Mouse (Mus musculus) intestine, embryonic 14.5 days (tissue): ENCODE measurements at regions not wholly inside any gene's neighbourhood (a gene's known extent, or its start where the extent isn't known, plus 50 kb on each side); places are given as distances from the start of the nearest gene placed in this dataset.

Source experiments
- ATAC-seq: fragments of 200-750 bp; cut with Nextera tagmentation; replicated peaks from 2 replicates; pipeline ENCODE4 v1.8.0; 2017; ENCODE audit warnings: low read depth, moderate number of reproducible peaks, moderate TSS enrichment, moderate library complexity; ENCODE audit not compliant: low FRiP score, low TSS enrichment
- DNase-seq: peaks from one replicate; pipeline ENCODE4 v3.0.0-alpha.2; 2018; ENCODE audit warnings: low spot score
- H3K27ac ChIP-seq: fragments of 300-500 bp; sonication (generic); 2 replicates; pipeline ENCODE4 v1.5.1; 2014; ENCODE audit warnings: low read depth, mild to moderate bottlenecking, control low read depth
- H3K27me3 ChIP-seq: fragments of 300-500 bp; sonication (generic); replicated peaks from 2 replicates; pipeline ENCODE4 v1.6.1; 2014; ENCODE audit warnings: low read length, control low read depth; ENCODE audit not compliant: control insufficient read depth, insufficient read depth
- H3K36me3 ChIP-seq: fragments of 300-500 bp; sonication (generic); 2 replicates; pipeline ENCODE4 v1.6.1; 2014; ENCODE audit warnings: low read length, control low read depth; ENCODE audit not compliant: control insufficient read depth, insufficient read depth
- H3K4me1 ChIP-seq: fragments of 300-500 bp; sonication (generic); replicated peaks from 2 replicates; pipeline ENCODE4 v1.6.1; 2014; ENCODE audit warnings: low read length, control low read depth, mixed read lengths; ENCODE audit not compliant: control insufficient read depth, insufficient read depth
- H3K4me2 ChIP-seq: fragments of 300-500 bp; sonication (generic); 2 replicates; pipeline ENCODE4 v1.6.1; 2014; ENCODE audit warnings: low read length
- H3K4me3 ChIP-seq: fragments of 300-500 bp; sonication (generic); 2 replicates; pipeline ENCODE4 v1.5.1; 2014; ENCODE audit warnings: low read depth, low read length, control low read depth, mixed read lengths
- H3K9ac ChIP-seq: fragments of 300-500 bp; sonication (generic); 2 replicates; pipeline ENCODE4 v1.6.1; 2014; ENCODE audit warnings: mild to moderate bottlenecking, low read length
- H3K9me3 ChIP-seq: fragments of 300-500 bp; sonication (generic); 2 replicates; pipeline ENCODE4 v1.6.1; 2016; ENCODE audit warnings: low read length, control low read depth; ENCODE audit not compliant: control insufficient read depth
- WGBS: fragments of 180-500 bp; shearing (Covaris S2); extraction: QIAGEN DNeasy Blood & Tissue Kit; methylation state at CpG from one replicate; pipeline ENCODE4 v1.1.7; 2014; 5-methylcytosine and 5-hydroxymethylcytosine counted together

DNA sequence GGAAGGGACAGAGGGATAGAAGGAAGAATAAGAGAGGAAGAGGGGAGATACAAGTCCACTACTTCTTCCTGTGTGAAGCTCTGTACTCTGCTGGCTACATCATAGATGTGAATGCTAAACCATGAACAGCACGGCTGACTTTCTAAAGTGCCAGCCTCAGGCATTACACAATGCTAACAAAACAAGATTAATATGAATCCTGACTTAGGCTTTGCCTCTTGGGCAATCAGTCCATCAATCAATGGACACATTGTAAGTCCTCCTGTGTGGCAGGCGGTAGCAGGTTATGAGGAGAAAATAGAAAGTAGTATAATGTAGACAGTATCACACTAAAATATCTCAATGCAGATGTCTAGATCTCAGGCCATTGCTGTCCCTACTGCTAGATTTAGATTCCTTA, 203.6 kb upstream of the Nrip1 start:
- Histone ChIP-seq H3K4me1 (no peaks in the 10 kb centered on the region), H3K27ac (no peak overlapping the region), H3K4me2 (no peak overlapping the region), H3K36me3 (no peaks in the 10 kb centered on the region), H3K9me3 (no peaks in the 10 kb centered on the region), H3K9ac (no peak overlapping the region), H3K4me3 (no peak overlapping the region), H3K27me3 (no peaks in the 10 kb centered on the region)
- DNase-seq = no peak
- WGBS = 81% methylated on average over 2 of the region's 2 CpGs
- ATAC-seq = no peak

DNA sequence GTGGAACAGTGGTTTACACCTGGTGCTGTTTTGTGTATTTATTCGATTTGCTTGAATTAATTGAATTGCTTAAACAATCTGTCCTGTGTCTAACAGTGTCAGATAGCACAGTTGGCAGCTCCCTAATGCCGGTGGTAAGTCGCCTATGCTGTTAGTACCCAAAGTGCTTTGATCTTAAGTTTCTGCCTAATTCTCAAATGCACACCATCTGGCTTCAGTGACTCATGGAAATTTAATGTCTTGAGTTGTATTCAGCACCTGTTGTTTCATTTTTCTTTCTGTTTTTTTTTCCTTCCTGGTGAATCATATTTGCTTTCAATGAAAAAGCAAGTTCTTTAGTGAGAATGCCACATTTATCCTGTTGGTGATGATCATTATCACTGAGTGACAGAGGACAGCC, 201.7 kb upstream of the Nrip1 start:
- 74% methylated on average over 3 of the region's 3 CpGs for WGBS
- DNase-seq (no peak), ATAC-seq (no peak)
- no peaks in the 10 kb centered on the region for H3K9me3 ChIP-seq
- H3K4me3 ChIP-seq = no peak overlapping the region
- H3K36me3 ChIP-seq = no peaks in the 10 kb centered on the region
- H3K27me3 ChIP-seq = no peaks in the 10 kb centered on the region
- no peaks in the 10 kb centered on the region for H3K4me1 ChIP-seq
- H3K4me2 ChIP-seq = no peak overlapping the region
- H3K27ac ChIP-seq = no peak overlapping the region
- no peak overlapping the region for H3K9ac ChIP-seq

DNA sequence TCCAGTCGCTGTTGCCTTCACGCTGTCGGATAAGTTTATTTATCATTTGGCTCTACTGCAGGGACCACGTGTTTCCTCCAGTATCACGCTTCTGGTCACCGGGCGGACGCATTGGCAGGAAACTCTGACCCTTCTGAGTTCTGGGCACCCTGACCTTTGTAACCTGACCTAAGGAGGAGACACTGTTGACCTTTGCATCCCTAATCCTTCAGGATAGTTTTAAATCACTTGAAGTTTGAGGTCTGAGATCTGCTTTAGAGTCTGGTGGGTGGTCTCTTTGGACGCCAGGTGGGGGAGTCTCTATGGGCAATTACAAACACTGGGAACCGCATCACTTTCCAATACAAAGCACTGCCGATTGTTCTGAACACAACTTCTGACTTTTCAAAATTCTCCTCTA, 192.6 kb upstream of the Nrip1 start:
- DNase-seq (no peak), ATAC-seq (no peak)
- Histone ChIP-seq H3K9me3 (no peaks in the 10 kb centered on the region), H3K9ac (no peak overlapping the region), H3K4me1 (no peaks in the 10 kb centered on the region), H3K36me3 (no peaks in the 10 kb centered on the region), H3K27me3 (no peaks in the 10 kb centered on the region), H3K27ac (no peak overlapping the region), H3K4me2 (no peak overlapping the region), H3K4me3 (no peak overlapping the region)
- 24% methylated on average over 11 of the region's 11 CpGs for WGBS

DNA sequence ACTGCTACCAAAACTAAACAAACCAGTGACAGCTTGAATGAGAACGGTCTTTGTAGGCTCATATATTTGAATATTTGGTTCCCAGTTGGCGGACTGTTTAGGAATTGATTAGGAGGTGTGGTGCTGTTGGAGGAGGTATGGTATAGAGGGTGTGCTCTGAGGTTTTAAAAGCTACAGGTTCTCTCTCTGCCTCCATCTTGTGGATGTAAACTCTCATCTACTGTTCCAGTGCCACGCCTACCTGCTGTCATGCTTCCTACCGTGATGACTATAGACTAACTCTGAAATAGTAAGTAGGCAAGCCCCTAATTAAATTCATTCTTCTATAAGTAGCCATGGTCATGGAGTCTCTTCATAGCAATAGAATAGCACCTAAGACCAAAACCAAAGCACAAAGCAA, 181.2 kb upstream of the Nrip1 start:
- 79% methylated on average over 4 of the region's 4 CpGs for WGBS
- ATAC-seq = no peak
- H3K4me2 ChIP-seq = no peak overlapping the region

DNA sequence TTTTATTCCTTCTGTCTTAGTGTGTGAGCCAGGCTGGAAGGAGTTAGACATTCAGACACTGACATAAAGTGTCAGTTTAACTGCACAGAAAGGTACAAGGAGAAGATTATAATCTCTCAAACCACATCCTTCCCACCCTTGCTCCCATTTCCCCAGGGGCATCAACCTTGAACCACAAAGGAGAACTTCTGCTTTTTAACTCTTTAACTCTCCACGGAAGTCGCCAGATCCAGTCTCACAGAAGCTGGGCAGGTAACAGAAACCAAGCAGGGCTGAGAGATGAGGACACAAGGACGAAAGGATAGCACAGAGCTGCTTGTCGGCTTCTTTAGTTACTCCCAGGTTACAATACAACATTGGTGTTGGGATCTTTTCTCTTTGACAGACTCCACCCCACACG, 176.0 kb upstream of the Nrip1 start:
- ATAC-seq (no peak), DNase-seq (no peak)
- WGBS = 89% methylated on average over 5 of the region's 5 CpGs
- Histone ChIP-seq H3K4me1 (no peaks in the 10 kb centered on the region), H3K27me3 (no peaks in the 10 kb centered on the region), H3K4me3 (no peak overlapping the region), H3K4me2 (no peak overlapping the region), H3K9ac (no peak overlapping the region), H3K36me3 (no peaks in the 10 kb centered on the region), H3K27ac (no peak overlapping the region), H3K9me3 (no peaks in the 10 kb centered on the region)

More for the DNA sequence above, 181.2 kb upstream of the Nrip1 start:
- H3K27ac ChIP-seq = no peak overlapping the region
- no peak for DNase-seq
- no peaks in the 10 kb centered on the region for H3K27me3 ChIP-seq
- no peaks in the 10 kb centered on the region for H3K4me1 ChIP-seq
- no peak overlapping the region for H3K9ac ChIP-seq
- no peaks in the 10 kb centered on the region for H3K36me3 ChIP-seq
- H3K4me3 ChIP-seq = no peak overlapping the region
- H3K9me3 ChIP-seq = no peaks in the 10 kb centered on the region

DNA sequence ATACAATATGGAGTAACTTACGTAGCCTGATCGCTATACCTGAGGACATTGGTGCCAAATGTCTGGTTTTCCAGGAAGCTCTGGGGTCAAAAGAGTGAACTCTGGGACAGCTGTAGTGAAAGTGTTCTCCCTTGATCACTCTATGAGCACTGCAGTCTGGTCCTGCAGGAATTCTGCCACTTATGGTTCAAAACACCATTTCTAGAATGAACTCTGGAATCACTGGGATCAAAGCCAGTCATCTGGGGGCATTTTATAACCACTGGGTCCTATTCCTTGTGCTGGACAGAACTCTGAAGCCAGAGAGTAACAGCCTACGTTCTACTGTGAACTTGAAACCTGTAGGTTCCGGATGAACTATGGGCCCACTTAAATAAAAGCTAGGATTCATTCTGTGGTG, 173.5 kb upstream of the Nrip1 start:
- no peak for ATAC-seq
- 89% methylated on average over 4 of the region's 4 CpGs for whole genome bisulfite sequencing
- no peak overlapping the region for H3K9ac ChIP-seq

DNA sequence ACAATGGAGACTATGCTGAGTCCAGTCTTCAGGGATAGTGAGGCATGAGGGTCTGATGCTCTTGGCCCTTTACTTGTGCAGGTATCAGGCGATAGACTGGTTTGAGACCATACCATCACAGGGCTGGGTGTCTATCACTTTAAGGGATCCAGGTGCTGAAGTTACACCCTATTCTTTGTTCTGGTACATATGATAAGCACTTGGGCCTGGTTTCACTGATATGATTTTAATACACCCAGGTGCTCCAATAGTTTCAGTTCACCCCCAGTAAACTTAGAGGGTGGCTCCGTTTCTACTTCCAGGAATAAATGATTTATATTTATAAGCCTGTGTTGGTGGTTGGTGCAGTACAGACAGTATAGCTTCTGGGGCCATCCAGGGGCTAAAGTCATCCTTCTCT, 173.0 kb upstream of the Nrip1 start:
- ATAC-seq (no peak), DNase-seq (no peak)
- Histone ChIP-seq H3K4me1 (no peaks in the 10 kb centered on the region), H3K4me2 (no peak overlapping the region), H3K9me3 (no peaks in the 10 kb centered on the region), H3K9ac (no peak overlapping the region), H3K27me3 (no peaks in the 10 kb centered on the region), H3K27ac (no peak overlapping the region), H3K36me3 (no peaks in the 10 kb centered on the region), H3K4me3 (no peak overlapping the region)
- WGBS = 88% methylated on average over 2 of the region's 2 CpGs

More for the DNA sequence above, 173.5 kb upstream of the Nrip1 start:
- DNase-seq = no peak
- Histone ChIP-seq H3K4me1 (no peaks in the 10 kb centered on the region), H3K27me3 (no peaks in the 10 kb centered on the region), H3K27ac (no peak overlapping the region), H3K4me3 (no peak overlapping the region), H3K4me2 (no peak overlapping the region), H3K9me3 (no peaks in the 10 kb centered on the region), H3K36me3 (no peaks in the 10 kb centered on the region)

DNA sequence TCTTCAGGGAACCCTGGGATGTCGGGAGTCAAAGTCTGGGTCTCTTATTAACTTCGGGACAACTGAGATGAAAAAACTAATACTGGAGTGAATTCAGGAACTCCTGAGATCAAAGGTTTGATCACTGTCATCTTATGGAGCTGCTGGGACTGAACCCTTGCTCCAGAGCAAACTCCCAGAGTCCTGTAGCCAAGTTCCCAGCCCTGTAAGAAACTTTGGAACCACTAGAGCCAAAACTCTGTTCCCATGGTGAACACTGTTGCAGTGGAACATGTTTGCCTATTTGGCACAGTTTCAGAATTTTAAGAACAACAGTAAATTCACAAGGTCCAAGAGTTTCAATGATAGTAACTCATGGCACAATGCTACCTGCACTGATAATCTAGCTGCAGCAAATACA, 172.3 kb upstream of the Nrip1 start:
- Histone ChIP-seq H3K9ac (no peak overlapping the region), H3K4me3 (no peak overlapping the region), H3K27ac (no peak overlapping the region), H3K27me3 (no peaks in the 10 kb centered on the region), H3K4me1 (no peaks in the 10 kb centered on the region), H3K4me2 (no peak overlapping the region), H3K36me3 (no peaks in the 10 kb centered on the region), H3K9me3 (no peaks in the 10 kb centered on the region)
- ATAC-seq = no peak
- WGBS = 81% methylated on average over 2 of the region's 2 CpGs
- DNase-seq = no peak

DNA sequence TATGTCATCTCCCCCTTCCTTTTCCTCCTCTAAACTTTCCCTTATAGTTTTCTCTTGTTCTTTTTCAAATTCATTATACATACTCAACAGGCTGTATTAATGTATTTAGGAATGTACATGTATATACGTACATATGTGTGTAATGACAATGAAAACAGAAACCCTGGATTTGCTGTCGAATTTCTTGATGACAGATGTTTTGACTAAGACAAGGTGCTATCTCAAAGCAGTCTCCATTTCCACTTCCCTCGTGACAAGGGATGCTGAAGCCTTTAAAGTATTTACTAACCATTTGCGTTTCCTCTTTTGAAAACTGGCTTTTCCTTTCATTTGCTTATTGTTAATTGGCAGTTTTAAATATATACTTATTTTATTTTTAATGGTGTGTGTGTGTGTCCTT, 171.3 kb upstream of the Nrip1 start:
- H3K4me1 ChIP-seq = peaks cover under 1% of the 10 kb centered on the region; the same call in 1 of the 2 replicates
- 77% methylated on average over 4 of the region's 4 CpGs for WGBS
- no peak for DNase-seq
- H3K4me2 ChIP-seq = no peak overlapping the region
- no peaks in the 10 kb centered on the region for H3K36me3 ChIP-seq
- H3K27me3 ChIP-seq = no peaks in the 10 kb centered on the region
- H3K9ac ChIP-seq = no peak overlapping the region
- no peak for ATAC-seq
- H3K9me3 ChIP-seq = no peaks in the 10 kb centered on the region
- no peak overlapping the region for H3K27ac ChIP-seq
- H3K4me3 ChIP-seq = no peak overlapping the region
